Mouse (Mus musculus) midbrain, embryonic 13.5 days (tissue): ENCODE measurements around the gene Tln2. TPM values are rescaled to one million over a fixed set of nuclear protein-coding genes. Genes with fewer than 3 reads are reported as not detected.

Experiments used
- ATAC-seq: fragments of 200-750 bp; cut with Nextera tagmentation; 2 replicates; pipeline ENCODE4 v1.8.0; 2017; ENCODE audit warnings: mild to moderate bottlenecking, moderate TSS enrichment, moderate library complexity
- H3K27ac ChIP-seq: fragments of 300-500 bp; sonication (generic); 2 replicates; pipeline ENCODE4 v1.5.1; 2015; ENCODE audit warnings: inconsistent platforms, mild to moderate bottlenecking, moderate library complexity
- H3K27me3 ChIP-seq: fragments of 300-500 bp; sonication (generic); 2 replicates; pipeline ENCODE4 v1.6.1; 2015; ENCODE audit warnings: mild to moderate bottlenecking, inconsistent platforms
- H3K36me3 ChIP-seq: fragments of 300-500 bp; sonication (generic); 2 replicates; pipeline ENCODE4 v1.6.1; 2015; ENCODE audit warnings: mild to moderate bottlenecking, inconsistent platforms
- H3K4me1 ChIP-seq: fragments of 300-500 bp; sonication (generic); replicated peaks from 2 replicates; pipeline ENCODE4 v1.6.1; 2015; ENCODE audit warnings: inconsistent platforms
- H3K4me2 ChIP-seq: fragments of 300-500 bp; sonication (generic); replicated peaks from 2 replicates; pipeline ENCODE4 v1.6.1; 2015; ENCODE audit warnings: moderate library complexity, mild to moderate bottlenecking, inconsistent platforms
- H3K4me3 ChIP-seq: fragments of 300-500 bp; sonication (generic); replicated peaks from 2 replicates; pipeline ENCODE4 v1.5.1; 2015; ENCODE audit warnings: mild to moderate bottlenecking, inconsistent platforms
- H3K9ac ChIP-seq: fragments of 300-500 bp; sonication (generic); replicated peaks from 2 replicates; pipeline ENCODE4 v1.6.1; 2015; ENCODE audit warnings: mild to moderate bottlenecking, inconsistent platforms
- H3K9me3 ChIP-seq: fragments of 300-500 bp; sonication (generic); 2 replicates; pipeline ENCODE4 v1.6.1; 2016; ENCODE audit warnings: mild to moderate bottlenecking, inconsistent platforms
- WGBS: fragments of 180-500 bp; shearing (Covaris S2); methylation state at CpG from one replicate; pipeline ENCODE4 v1.1.7; 2015; 5-methylcytosine and 5-hydroxymethylcytosine counted together
- polyA plus RNA-seq: library from polyadenylated mRNA; unstranded; fragments of >200 nt; fragmentation: Nextera tagmentation; extraction: Ambion mirVana; gene quantifications from 2 replicates; pipeline ENCODE4 v1.2.1, GENCODE M21; 2015

Tln2 gene
- 16.4 and 18.4 TPM in 2 replicates for polyA plus RNA-seq

DNA sequence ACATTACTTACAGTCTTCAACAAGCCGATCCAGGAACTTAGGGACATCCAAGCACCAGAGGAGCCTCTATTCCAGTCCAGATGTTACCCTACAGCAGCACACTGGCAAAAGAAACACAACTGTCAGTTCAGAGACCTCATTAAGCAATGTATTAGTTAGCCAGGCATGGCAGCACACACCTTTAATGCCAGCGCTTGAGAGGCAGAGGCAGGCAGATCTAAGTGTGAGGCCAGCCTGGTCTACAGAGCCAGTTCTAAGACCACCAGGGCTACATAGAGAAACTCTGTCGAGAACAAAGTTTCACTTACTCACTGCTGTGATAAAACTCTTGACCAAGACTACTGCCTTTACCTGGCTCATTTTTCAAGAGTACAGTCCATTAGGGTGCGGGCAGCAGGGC, at the start of gene Tln2:
Gene Tln2 (minus strand): TSS at position 101 of the 400 bp plus-strand sequence.
- 91% methylated on average over 4 of the region's 4 CpGs for WGBS
- Histone ChIP-seq H3K27ac (no peak within 1 kb of the TSS), H3K9me3 (no peaks in the 10 kb centered on the region), H3K9ac (no peak within 1 kb of the TSS), H3K27me3 (no peaks in the 10 kb centered on the region), H3K36me3 (no peaks in the 10 kb centered on the region), H3K4me1 (no peaks in the 10 kb centered on the region), H3K4me2 (no peak within 1 kb of the TSS), H3K4me3 (no peak within 1 kb of the TSS)
- no peak for ATAC-seq

DNA sequence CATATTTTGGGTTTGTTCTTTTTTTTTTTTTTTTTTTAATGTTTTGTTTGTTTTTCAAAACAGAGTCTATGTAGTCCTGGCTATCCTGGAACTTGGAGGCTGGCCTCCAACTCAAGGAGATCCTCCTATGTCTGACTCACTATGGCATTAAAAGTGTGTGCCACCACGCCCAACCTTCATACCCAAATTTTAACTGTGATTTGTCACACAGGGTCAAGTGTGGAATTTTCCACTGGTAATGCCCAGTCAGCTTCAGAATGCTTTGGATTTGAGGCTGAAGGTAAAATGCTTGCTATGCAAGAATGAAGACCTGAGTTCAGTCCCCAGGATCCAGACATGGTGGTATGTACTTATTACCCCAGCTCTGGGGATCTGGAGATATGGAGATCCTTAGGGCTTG, 49.7 kb upstream of the Tln2 start:
- WGBS, result 94% methylated on average over 1 of the region's 1 CpGs
- H3K4me1 ChIP-seq, result no peaks in the 10 kb centered on the region
- no peak for ATAC-seq

GRCm38 (mm10) chr9:67607786-67608366, 48.4 kb upstream of the Tln2 start:
- Histone ChIP-seq H3K4me1 (no peaks in the 10 kb centered on the region), H3K4me2 (no peak overlapping the region), H3K9ac (no peak overlapping the region), H3K36me3 (no peaks in the 10 kb centered on the region), H3K27me3 (no peaks in the 10 kb centered on the region), H3K27ac (no peak overlapping the region), H3K4me3 (no peak overlapping the region), H3K9me3 (no peaks in the 10 kb centered on the region)
- ATAC-seq, result no peak
- whole genome bisulfite sequencing, result 86% methylated on average over 9 of the region's 9 CpGs

More for the DNA sequence above, 49.7 kb upstream of the Tln2 start:
- no peaks in the 10 kb centered on the region for H3K36me3 ChIP-seq
- no peak overlapping the region for H3K4me2 ChIP-seq
- H3K27ac ChIP-seq, result no peak overlapping the region
- no peak overlapping the region for H3K4me3 ChIP-seq
- no peaks in the 10 kb centered on the region for H3K9me3 ChIP-seq
- no peak overlapping the region for H3K9ac ChIP-seq
- no peaks in the 10 kb centered on the region for H3K27me3 ChIP-seq

- no peak overlapping the region for H3K27ac ChIP-seq
- H3K4me1 ChIP-seq, result no peaks in the 10 kb centered on the region
- no peak overlapping the region for H3K4me2 ChIP-seq
- H3K4me3 ChIP-seq, result no peak overlapping the region
- H3K9ac ChIP-seq, result no peak overlapping the region
- ATAC-seq, result no peak
- 89% methylated on average over 6 of the region's 6 CpGs for WGBS
- H3K9me3 ChIP-seq, result no peaks in the 10 kb centered on the region
- H3K27me3 ChIP-seq, result no peaks in the 10 kb centered on the region
- no peaks in the 10 kb centered on the region for H3K36me3 ChIP-seq
These were observed 47.8 kb upstream of the Tln2 start for GRCm38 (mm10) chr9:67607268-67607667.

- Histone ChIP-seq H3K9me3 (no peaks in the 10 kb centered on the region), H3K36me3 (no peaks in the 10 kb centered on the region), H3K9ac (no peak overlapping the region), H3K4me3 (no peak overlapping the region), H3K4me1 (no peaks in the 10 kb centered on the region), H3K4me2 (no peak overlapping the region), H3K27ac (no peak overlapping the region), H3K27me3 (no peaks in the 10 kb centered on the region)
- 81% methylated on average over 7 of the region's 7 CpGs for WGBS
- ATAC-seq, result no peak
These were observed 46.4 kb upstream of the Tln2 start for GRCm38 (mm10) chr9:67605867-67606435.

GRCm38 (mm10) chr9:67604940-67605339, 45.4 kb upstream of the Tln2 start:
- Histone ChIP-seq H3K4me2 (no peak overlapping the region), H3K27me3 (no peaks in the 10 kb centered on the region), H3K36me3 (no peaks in the 10 kb centered on the region), H3K9me3 (no peaks in the 10 kb centered on the region), H3K27ac (no peak overlapping the region), H3K4me3 (no peak overlapping the region), H3K4me1 (no peaks in the 10 kb centered on the region), H3K9ac (no peak overlapping the region)
- ATAC-seq, result no peak

DNA sequence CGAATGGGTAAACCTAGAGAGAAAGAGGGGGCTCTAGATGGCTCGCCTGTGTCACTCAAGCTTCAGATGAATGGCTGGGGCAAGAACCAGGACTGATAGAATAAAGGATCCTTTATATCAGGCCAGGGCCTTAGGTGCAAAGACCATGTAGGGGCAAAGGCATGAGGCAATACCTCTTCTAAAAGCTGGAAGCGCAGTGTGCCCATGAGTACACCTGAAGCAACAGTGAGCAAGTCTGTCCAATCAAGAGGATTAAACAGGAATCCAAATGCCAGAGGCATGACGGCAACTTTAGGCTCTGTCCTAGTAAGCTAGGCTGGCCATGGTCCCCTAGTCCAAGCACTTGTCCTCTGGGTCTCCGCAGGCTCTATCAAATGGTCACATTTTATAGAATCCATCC, 42.8 kb upstream of the Tln2 start:
- no peaks in the 10 kb centered on the region for H3K27me3 ChIP-seq
- no peak for ATAC-seq
- H3K4me2 ChIP-seq, result no peak overlapping the region
- WGBS, result 86% methylated on average over 5 of the region's 5 CpGs
- H3K9ac ChIP-seq, result no peak overlapping the region
- no peaks in the 10 kb centered on the region for H3K36me3 ChIP-seq
- no peaks in the 10 kb centered on the region for H3K9me3 ChIP-seq
- no peak overlapping the region for H3K4me3 ChIP-seq
- no peaks in the 10 kb centered on the region for H3K4me1 ChIP-seq
- no peak overlapping the region for H3K27ac ChIP-seq

GRCm38 (mm10) chr9:67595221-67595620, 35.7 kb upstream of the Tln2 start:
- no peaks in the 10 kb centered on the region for H3K4me1 ChIP-seq
- no peaks in the 10 kb centered on the region for H3K27me3 ChIP-seq
- no peak overlapping the region for H3K4me3 ChIP-seq
- H3K9ac ChIP-seq, result no peak overlapping the region
- ATAC-seq, result no peak
- WGBS, result 94% methylated on average over 5 of the region's 5 CpGs
- no peaks in the 10 kb centered on the region for H3K36me3 ChIP-seq
- H3K9me3 ChIP-seq, result no peaks in the 10 kb centered on the region
- H3K4me2 ChIP-seq, result no peak overlapping the region
- no peak overlapping the region for H3K27ac ChIP-seq

GRCm38 (mm10) chr9:67593469-67594141, 34.1 kb upstream of the Tln2 start:
- WGBS, result 95% methylated on average over 9 of the region's 9 CpGs
- H3K27me3 ChIP-seq, result no peaks in the 10 kb centered on the region

DNA sequence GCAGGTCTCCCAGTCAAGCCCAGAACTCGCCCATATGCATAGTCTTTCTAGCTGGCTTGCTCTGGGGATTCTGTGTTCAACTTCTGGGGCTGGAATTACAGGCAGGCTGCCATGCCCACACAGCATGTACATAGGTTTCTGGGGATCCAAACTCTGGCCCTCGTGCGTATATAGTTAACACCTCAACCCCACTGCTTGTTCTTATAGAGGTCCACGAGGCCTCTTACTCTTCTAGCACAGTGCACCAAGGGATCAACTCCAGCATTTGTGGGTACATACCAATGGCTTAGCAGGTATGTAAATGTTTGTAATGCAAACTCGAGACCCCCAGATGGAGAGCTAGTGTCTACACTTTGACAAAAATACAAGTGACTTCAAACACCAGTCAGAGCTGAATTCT, 33.2 kb upstream of the Tln2 start:
- Histone ChIP-seq H3K36me3 (no peaks in the 10 kb centered on the region), H3K4me3 (no peak overlapping the region), H3K9ac (no peak overlapping the region), H3K27me3 (no peaks in the 10 kb centered on the region), H3K9me3 (no peaks in the 10 kb centered on the region), H3K4me2 (no peak overlapping the region), H3K27ac (no peak overlapping the region), H3K4me1 (no peaks in the 10 kb centered on the region)
- 87% methylated on average over 5 of the region's 5 CpGs for WGBS
- ATAC-seq, result no peak

More at GRCm38 (mm10) chr9:67593469-67594141, 34.1 kb upstream of the Tln2 start:
- no peak overlapping the region for H3K4me3 ChIP-seq
- no peaks in the 10 kb centered on the region for H3K4me1 ChIP-seq
- H3K9ac ChIP-seq, result no peak overlapping the region
- H3K4me2 ChIP-seq, result no peak overlapping the region
- H3K27ac ChIP-seq, result no peak overlapping the region
- no peaks in the 10 kb centered on the region for H3K9me3 ChIP-seq
- no peak for ATAC-seq
- no peaks in the 10 kb centered on the region for H3K36me3 ChIP-seq

DNA sequence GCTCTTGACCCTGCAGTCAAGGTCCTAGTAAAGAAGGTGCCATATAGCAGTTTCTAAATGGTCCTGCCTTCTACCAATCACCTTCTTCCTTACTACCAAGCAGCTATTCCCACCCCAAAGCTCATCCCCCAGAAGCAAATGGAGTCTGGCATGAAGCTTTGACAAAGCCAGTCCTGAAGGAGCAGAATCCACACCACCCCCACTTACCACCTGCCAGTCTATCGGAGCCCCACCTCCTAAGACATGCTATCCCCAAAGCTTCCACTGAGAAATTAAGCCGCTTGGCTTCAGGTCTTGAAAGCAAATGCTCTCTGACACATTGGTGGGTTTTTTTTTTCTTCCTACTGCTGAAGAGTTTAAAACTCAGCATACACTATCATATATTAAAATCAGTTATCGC, 27.6 kb upstream of the Tln2 start:
- no peaks in the 10 kb centered on the region for H3K4me1 ChIP-seq
- H3K9ac ChIP-seq, result no peak overlapping the region
- no peaks in the 10 kb centered on the region for H3K36me3 ChIP-seq
- WGBS, result 78% methylated on average over 3 of the region's 3 CpGs
- no peaks in the 10 kb centered on the region for H3K9me3 ChIP-seq
- ATAC-seq, result no peak
- no peak overlapping the region for H3K27ac ChIP-seq
- H3K4me2 ChIP-seq, result no peak overlapping the region
- H3K27me3 ChIP-seq, result no peaks in the 10 kb centered on the region
- no peak overlapping the region for H3K4me3 ChIP-seq

DNA sequence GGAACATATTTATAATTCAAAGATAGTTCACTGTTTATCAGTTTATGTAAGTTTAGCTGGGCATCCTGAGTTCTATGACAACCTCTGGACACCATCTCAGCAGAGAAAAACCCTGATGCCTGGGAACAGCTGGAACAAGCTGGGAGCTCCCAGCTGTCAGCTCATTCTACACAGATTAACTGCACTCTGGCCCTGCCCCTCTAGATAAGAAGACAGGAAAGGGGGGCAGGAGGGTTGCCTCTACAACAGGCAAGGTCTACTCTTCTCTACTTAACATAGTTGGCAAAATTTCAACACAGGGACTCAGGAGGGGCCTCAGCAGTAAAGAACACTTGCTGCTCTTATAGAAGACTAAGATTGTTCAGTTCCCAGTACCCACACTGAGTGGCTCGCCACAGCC, 27.0 kb upstream of the Tln2 start:
- 81% methylated on average over 1 of the region's 1 CpGs for WGBS
- no peak for ATAC-seq
- H3K9ac ChIP-seq, result no peak overlapping the region
- no peaks in the 10 kb centered on the region for H3K9me3 ChIP-seq
- H3K4me1 ChIP-seq, result no peaks in the 10 kb centered on the region
- no peak overlapping the region for H3K27ac ChIP-seq
- no peak overlapping the region for H3K4me3 ChIP-seq
- H3K4me2 ChIP-seq, result no peak overlapping the region
- no peaks in the 10 kb centered on the region for H3K36me3 ChIP-seq
- no peaks in the 10 kb centered on the region for H3K27me3 ChIP-seq
